Mouse (Mus musculus): ENCODE data around the gene Nprl3.
"Not testable (repeated sequence)": the region's sequence is repeated elsewhere in the genome, so short reads cannot be mapped to it uniquely, and the experiment has no call there.

The Nprl3 gene

GRCm38 (mm10) chr11:32267188-32267884, at the start of gene Nprl3:
Gene Nprl3 (minus strand): TSS chr11:32267707.
- DNase-seq = peak; percentile 96

DNA sequence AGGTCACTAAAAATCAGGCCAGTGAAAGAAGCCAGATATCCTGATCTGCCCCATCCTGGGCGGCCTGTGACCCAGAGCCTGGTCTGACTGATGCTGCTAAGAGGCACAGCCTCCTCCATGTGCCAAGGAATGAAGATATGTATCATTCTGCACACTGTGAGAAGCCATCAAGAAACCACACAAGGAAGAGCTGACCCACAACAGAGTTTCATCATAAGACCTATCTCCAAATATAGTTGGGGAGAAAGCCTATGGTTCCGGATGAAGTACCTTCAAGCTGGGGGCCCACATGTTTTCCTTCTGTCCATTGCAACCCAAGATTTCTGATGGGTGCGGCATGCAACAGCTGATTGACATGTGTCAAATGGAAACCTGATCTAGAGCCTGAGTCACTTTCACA, 48.5 kb upstream of the Nprl3 start:
- no peak for DNase-seq

- DNase-seq = no peak
Measured at GRCm38 (mm10) chr11:32309928-32310327, 42.4 kb upstream of the Nprl3 start.

- DNase-seq = no peak
Measured at GRCm38 (mm10) chr11:32309446-32309845, 41.9 kb upstream of the Nprl3 start.

GRCm38 (mm10) chr11:32307006-32307405, 39.5 kb upstream of the Nprl3 start:
- no peak for DNase-seq

DNA sequence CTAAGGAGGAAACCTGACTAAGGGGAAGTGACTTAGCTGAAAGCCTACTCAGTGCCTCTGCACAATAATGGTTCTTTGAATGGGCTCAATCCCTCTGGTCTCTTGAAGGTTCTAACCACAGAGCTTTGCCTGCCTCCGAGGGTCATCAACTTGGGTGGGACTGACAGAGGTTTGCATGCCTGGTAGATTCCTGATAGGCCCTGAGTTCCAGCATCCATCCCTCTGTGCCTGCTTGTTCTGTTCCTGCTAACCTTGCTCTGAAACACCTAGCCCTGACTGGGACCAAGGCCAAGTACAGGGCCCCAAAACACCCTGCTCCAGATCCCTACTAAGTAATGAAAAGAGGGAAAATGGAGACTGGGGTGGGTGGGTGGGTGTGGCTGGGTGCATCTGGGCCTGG, 35.9 kb upstream of the Nprl3 start:
- DNase-seq = no peak

DNA sequence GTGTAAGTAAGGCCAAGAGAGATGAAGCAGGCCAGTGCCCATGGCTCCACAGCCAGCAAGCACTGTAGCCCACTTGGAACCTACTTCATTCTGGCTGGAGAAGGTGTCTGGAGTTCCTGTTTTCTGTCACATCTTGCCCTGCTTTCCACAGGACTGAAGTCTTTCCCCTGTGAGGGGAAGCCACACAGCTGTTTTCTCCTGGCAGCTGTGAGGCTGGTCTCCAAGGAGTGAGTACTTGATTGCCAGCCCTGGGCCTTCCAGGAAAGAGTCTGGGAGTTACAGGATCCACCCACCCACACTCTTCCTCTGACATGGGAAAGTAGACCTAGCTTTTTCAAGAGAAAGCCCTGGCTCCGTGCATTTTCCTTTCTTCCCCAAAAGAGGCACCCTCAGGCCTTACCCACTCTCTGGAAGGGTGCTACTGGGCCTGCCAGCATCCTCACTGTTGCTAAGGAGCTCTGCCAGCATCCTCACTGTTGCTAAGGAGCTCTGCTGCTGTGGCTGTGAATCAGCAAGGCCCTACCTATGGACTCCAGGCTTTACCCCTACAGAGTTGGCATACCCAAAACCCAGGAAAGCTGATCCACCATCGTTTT, 35.4 kb upstream of the Nprl3 start:
- peak; percentile 36 for DNase-seq

- DNase-seq = no peak
Measured at GRCm38 (mm10) chr11:32301506-32301905, 34.0 kb upstream of the Nprl3 start.

GRCm38 (mm10) chr11:32300279-32301267, 33.1 kb upstream of the Nprl3 start:
- no peak for DNase-seq

DNA sequence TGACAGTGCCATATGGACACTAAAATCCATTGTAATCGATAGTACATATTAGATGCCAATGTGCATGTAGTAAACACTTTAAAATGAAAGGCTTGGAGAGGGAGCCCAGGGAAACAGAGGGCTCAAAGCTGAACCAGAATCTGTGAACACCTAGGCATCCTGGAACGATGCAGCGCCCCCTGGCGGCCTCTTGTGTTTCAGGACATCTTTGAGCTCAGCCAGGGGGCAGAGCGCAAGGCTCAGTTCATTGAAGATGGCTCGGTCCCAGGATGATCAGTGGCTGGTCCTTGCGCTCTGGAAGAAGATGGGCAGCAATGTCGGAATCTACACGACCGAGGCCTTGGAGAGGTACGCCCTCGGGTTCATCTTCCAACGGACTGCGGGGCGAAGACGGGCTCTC, 32.4 kb upstream of the Nprl3 start, which contains the start of gene Hbq1a:
Gene Hbq1a (plus strand): TSS at position 205 of the 400 bp plus-strand sequence.
- peak; percentile 79 for DNase-seq

DNA sequence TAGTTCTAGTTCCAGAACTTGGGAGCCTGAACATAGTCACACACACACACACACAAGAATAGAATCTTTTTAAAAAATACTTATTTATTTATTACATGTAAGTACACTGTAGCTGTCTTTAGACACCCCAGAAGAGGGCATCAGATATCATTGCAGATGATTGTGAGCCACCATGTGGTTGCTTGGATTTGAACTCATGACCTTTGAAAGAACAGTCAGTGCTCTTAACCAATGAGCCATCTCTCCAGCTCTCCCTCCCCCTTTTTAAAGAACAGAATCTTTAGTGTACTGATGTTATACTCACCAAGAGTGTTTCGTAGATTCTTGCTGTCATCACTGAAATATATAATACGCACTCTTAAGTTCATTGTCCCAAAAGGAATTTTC, 31.0 kb upstream of the Nprl3 start:
- no peak for DNase-seq

GRCm38 (mm10) chr11:32297866-32298531, 30.5 kb upstream of the Nprl3 start:
- no peak for DNase-seq

DNA sequence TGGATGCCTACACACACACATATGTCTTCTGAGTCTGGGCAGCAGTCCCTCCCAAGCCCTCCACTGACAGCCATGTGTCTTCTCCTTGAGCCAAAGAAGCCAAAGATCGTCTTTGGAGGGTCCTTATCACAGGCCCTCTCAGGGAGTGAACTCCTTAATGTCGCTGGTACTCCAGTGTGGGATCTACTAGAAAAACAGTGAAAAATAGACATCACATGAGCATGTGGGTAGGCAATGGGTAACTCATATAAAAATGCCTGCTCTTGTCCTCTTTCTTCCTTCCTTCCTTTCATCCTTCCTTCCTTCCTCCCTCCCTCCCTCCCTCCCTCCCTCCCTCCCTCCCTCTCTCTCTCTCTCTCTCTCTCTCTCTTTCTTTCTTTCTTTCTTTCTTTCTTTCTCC, 29.9 kb upstream of the Nprl3 start:
- DNase-seq = not testable (repeated sequence)

DNA sequence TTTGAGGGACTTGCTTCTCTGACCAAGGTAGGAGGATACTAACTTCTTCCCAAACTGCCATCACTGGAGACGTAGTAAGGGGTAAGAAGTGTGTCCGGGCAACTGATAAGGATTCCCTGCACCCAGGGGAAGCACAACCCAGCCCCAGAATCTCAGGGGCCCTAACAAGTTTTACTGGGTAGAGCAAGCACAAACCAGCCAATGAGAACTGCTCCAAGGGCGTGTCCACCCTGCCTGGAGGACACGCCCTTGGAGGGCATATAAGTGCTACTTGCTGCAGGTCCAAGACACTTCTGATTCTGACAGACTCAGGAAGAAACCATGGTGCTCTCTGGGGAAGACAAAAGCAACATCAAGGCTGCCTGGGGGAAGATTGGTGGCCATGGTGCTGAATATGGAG, 28.7 kb upstream of the Nprl3 start, which contains the start of gene Hba-a2:
Gene Hba-a2 (plus strand): TSS at position 287 of the 400 bp plus-strand sequence.
- DNase-seq = not testable (repeated sequence)

DNA sequence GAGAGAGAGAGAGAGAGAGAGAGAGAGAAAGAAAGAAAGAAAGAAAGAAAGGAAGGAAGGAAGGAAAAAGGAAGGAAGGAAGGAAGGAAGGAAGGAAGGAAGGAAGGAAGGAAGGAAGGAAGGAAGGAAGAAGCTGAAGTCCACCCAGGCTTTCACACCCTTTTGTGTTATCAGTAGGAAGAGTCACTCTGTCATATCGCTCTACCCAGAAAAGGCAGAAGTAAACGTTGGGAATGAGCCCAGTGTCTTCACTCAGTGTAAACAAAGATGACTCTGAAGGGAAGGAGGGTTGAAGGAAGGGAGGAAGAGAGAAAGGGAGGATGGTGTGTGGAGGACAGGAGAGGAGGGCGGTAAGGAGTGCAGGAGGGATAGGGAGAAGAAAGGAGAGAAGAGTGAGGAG, 26.0 kb upstream of the Nprl3 start:
- DNase-seq = not testable (repeated sequence)

DNA sequence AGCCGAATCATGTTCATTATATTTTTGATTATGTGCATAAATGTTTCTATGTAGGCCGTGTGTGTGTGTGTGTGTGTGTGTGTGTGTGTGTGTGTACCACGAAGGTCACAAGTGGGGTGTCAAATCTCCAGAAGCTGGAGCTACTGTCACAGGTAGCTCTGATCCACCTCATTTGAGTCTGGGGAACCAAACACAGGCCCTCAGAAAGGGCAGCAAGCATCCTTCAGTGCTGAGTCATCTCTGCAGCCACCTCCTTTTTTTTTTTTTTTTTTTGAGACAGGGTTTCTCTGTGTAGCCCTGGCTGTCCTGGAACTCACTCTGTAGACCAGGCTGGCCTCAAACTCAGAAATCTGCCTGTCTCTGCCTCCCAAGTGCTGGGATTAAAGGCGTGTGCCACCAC, 25.3 kb upstream of the Nprl3 start:
- DNase-seq = not testable (repeated sequence)

DNA sequence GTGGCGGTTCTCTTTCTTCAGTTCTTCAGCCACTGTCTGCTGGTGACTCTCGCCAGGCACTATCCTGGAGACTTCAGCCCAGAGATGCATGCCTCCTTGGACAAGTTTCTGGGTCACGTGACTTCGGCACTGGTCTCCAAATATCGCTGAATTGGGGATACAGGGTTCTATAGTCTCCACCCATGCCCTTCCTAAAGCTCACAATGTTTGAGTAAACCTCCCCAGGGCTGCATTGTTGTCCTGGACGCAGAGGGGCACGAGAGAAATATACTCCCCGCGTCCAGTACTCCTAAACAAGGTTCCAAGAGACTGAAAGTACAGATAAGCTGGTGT, 20.0 kb upstream of the Nprl3 start:
- DNase-seq = no peak

GRCm38 (mm10) chr11:32286695-32287492, 19.4 kb upstream of the Nprl3 start, which contains the start of gene Hbq1b:
Gene Hbq1b (plus strand): TSS chr11:32286965.
- peak; percentile 88 for DNase-seq

DNA sequence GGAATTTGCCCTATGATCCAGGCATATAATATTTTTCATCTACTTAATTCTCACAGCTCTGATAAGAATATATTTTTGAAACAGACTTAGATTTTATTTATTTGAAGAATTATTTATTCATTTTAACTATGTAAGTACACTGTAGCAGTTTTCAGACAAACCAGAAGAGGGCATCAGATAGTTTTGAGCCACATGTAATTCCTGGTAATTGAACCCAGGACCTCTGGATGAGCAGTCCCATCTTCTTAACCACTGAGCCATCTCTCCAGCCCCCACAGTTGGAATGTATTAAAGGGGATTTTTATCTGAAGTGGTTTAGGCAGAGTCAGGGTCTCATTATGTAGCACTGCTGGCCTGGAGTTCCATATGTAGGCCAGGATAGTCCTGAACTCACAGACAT, 18.4 kb upstream of the Nprl3 start:
- DNase-seq = not testable (repeated sequence)

DNA sequence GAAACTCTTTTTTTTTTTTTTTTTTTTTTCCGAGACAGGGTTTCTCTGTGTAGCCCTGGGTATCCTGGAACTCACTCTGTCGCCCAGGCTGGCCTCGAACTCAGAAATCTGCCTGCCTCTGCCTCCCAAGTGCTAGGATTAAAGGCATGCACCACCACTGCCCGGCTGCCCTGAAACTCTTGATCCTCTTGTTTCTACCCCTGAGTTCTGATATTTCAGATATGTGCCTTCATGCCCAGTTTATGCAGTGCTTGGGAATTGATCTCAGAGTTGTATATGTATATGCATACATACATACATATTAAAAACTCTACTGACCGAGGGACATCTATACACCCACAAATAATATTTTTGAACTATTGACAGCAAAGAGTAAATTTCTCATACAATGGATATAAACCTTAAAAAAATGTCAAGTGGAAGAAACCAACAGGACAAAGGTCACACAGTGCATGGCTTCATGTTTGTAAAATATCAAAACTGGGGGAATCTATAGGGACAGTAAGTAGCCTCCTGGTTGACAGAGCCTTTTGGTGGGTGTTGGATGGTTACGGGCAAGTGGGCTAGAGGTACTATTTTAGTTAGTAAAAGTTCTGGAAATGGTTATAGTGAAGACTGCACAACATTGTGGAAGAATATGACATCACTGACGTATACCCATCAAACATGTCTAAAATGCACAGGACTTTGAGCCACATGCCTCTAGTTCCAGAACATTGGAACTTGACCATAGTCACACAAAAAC, 17.7 kb upstream of the Nprl3 start:
- DNase-seq = no peak

DNA sequence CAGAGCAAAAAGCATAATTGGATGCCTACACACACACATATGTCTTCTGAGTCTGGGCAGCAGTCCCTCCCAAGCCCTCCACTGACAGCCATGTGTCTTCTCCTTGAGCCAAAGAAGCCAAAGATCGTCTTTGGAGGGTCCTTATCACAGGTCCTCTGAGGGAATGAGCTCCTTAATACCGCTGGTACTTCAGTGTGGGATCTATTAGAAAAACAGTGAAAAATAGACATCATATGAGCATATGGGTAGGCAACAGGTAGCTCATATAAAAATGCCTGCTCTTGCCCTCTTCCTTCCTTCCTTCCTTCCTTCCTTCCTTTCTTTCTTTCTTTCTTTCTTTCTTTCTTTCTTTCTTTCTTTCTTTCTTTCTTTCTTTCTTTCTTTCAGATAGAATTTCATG, 17.1 kb upstream of the Nprl3 start:
- DNase-seq = not testable (repeated sequence)
